Mouse (Mus musculus) layer of hippocampus, postnatal 36 days (tissue): Measurements from ENCODE around the gene Rdh16. TPM values are rescaled to one million over a fixed set of nuclear protein-coding genes. Genes with fewer than 3 reads are reported as not detected.
A peak's percentile ranks its signal among the peaks of the same experiment; 100 is the strongest.
"Not testable (repeated sequence)": the region's sequence is repeated elsewhere in the genome, so short reads cannot be mapped to it uniquely, and the experiment has no call there.

Experiments
- DNase-seq, 2 experiments: peaks; one replicate each; pipeline ENCODE4 v3.0.0; 2022
- total RNA-seq, 2 experiments: library from RNA; stranded (reverse); gene quantifications; 2 replicates each; pipeline ENCODE4 v1.2.3; 2021

Gene Rdh16
- under 1 TPM; 0.13 to 0.22 TPM for total RNA-seq

- DNase-seq, result no peak
These were observed at the start of gene Rdh16 for GRCm38 (mm10) chr10:127800891-127801290. Rdh16 (plus strand) TSS chr10:127801152.

- DNase-seq, result no peak
These were observed 49.4 kb upstream of the Rdh16 start, which contains the start of gene Gpr182 for GRCm38 (mm10) chr10:127751548-127751947. Gpr182 (minus strand) TSS chr10:127751732.

DNA sequence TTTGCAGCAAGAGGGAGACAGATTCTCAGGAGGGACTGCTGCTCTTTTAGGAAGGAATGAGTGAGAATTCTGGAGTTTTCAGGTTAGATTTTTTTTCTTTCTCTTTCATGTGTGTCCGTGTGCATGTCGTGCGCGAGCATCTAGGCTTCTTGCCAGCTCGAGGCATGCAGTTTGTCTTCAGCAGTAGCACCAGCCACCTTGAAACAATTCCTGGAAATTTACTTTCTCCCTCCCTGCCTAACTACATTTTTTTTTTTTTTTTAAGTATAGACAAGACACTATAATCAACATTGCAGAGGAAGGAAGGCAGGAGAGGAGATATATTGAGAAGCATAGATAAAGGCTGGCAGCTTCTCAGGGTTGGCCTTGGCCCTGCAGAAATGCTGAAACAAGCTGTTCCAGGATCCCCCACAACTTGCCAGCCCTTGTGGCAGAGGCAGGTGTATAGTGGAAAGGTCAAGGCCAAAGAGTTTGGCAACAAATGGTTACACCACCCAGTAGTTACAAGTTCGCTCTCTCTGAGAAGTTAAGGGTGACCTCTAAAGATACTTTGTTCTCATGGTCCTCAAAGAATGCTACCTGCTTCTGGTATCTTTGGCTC, 46.3 kb upstream of the Rdh16 start:
- DNase-seq, result no peak

DNA sequence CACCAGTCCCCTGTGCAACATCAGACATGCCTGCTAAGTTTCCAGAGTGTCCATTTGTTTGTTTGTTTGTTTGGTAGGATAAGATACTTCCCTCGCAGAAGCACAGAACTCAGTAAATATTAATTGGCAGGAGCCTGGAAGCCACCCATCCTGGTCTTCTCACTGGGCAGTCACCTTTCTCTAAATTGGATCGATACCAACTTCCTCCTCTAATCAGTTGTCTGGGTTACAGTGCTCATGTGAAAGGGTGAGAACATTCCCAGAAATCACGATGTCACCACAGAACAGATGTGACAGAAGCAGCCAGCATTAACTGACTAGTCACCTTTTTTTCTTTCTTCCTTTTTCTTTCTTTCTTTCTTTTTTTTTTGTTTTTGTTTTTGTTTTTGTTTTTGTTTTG, 45.7 kb upstream of the Rdh16 start:
- no peak for DNase-seq

DNA sequence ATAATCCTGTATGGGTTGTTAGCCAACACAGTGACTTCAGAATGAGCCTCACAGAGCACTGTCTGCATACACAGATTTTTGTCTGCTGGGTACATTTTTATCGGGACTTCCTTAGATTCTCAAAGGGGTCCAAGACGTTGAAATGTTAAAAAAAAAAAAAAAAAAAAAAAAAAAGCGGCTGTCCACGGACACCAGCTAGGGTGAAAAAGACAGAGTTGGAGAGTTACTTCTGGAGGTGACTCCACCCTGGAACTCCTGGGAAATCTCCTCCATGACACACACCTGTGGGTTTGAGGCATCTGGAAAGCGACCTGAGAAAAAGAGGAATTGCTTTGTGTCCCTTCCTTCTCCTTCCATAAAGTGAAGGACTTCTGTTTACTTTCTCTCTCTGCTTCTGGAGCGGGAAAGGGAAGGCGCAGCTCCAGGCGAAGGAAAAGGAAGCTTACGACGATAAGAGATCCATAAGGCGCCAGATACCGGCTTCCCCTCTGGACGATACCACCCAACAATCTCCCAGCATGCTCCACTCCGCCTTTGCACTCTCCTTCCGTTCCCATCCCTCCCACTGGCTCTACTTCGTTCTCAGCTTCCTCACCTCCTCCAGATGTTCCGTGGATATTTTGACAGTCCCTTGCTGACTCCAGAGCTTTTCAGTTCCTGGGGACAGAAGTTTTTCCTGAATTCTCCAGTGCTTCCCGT, 45.0 kb upstream of the Rdh16 start:
- DNase-seq, result no peak

- no peak for DNase-seq
These were observed 41.5 kb upstream of the Rdh16 start, which contains the start of the genes Rdh1 and Rdh16f1 for GRCm38 (mm10) chr10:127759181-127760110. Rdh1 (plus strand) TSS chr10:127759721. Rdh16f1 (plus strand) TSS chr10:127759787.

DNA sequence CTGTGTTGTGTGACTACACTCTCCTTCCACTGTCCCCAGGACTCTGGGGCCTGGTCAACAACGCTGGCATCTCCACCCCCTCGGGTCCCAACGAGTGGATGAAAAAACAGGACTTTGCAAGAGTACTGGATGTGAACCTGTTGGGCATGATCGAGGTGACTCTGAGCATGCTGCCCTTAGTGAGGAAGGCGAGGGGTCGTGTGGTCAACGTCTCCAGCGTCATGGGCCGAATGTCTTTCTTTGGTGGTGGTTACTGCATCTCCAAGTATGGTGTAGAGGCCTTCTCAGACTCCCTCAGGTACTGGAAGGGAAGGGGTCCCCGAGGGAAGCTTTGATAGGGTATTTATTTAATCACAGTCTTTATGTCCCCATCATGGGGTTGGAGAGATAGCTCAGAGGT, 38.0 kb upstream of the Rdh16 start:
- DNase-seq, result not testable (repeated sequence)

DNA sequence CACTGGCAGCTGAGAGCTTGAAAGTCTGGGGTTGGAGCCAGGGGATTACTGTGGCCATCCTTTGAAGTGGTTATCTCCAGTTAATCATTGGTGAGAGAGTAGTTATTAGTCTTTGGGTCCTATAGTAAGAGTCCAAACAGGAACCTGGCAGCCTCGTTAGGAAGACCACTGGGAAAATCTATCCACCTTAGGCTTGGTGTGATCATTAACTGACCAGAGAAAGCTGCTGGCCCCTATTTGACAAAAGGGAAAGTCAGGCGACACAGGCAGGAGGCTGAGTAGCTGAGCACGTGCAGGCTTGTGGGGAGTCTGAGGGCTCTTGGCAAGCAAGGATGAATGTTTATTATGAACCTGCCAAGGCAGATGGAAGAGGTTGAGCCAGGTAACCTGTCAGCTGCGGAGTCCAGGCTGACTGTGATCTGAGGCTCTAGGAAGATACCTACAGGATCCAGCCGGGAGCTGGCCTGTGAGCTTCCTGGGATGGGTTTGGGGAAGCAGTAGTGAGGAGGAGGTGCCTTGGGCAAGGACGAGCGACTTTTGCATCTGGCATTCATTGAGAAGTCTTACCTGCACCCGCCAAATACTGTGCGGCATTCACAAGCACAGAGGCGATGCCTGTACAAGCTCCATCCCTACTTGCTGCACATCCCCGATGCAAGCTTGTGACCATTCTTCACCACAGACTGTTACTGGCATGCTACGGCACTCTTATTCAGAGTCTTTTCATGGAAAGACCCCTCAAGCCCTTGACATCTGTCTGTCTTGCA, 36.9 kb upstream of the Rdh16 start:
- no peak for DNase-seq

DNA sequence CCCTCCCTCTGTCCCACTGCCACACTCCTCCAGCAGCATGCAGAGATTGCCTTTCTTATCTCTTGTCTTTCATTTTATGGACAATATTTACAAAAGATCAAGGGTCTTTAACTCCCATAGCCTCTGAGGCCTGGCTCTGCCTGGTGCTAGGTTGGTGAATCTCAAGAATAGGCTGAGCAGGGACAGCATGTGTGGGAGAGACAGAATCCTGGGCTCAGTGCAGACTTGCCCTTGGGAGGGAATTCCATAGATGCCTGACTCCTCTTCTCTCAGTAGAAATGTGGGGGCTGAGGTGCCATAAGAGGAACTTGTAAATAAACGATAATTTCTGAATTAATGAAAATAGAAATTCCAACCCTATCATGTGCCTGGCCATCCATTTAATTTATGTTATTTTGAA, 34.4 kb upstream of the Rdh16 start:
- no peak for DNase-seq

- no peak for DNase-seq
These were observed 24.9 kb upstream of the Rdh16 start, which contains the start of gene Rdh9 for GRCm38 (mm10) chr10:127776011-127776410. Rdh9 (plus strand) TSS chr10:127776386.

DNA sequence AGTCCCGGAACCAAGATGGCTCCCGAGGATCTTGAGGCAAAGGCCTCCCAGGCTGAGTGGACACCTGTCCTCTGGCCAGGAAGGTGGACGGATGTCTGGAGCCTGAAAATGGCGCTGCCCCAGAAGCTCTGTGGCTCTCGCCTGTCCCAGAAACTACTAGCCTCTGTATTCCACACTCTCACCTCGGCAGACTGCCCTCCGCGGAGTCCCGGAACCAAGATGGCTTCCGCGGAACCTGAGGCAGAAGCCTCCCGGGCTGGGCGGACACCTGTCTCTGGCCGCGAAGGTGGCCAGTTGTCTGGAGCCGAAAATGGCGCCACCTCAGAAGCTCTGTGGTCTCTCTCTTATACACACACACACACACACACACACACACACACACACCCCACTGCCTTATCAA, 18.6 kb upstream of the Rdh16 start:
- not testable (repeated sequence) for DNase-seq

DNA sequence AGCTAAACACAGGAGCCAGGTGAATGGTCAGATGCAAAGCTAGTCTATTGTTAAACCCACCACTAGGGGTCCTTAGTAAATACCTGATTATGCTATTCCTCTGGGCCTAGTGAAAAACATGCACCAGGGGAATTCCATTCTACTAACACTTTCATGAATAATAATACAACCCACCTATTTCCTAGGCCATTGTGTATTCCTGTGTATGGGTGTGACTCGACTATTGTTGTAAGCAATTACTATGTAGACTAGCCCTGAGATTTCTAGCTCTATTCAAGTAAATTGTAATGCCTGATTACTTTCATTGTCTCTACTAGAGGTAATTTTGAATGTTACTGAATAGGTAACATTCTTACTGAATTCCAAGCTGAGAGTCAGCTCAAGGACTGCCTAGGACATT, 15.5 kb upstream of the Rdh16 start:
- not testable (repeated sequence) for DNase-seq

DNA sequence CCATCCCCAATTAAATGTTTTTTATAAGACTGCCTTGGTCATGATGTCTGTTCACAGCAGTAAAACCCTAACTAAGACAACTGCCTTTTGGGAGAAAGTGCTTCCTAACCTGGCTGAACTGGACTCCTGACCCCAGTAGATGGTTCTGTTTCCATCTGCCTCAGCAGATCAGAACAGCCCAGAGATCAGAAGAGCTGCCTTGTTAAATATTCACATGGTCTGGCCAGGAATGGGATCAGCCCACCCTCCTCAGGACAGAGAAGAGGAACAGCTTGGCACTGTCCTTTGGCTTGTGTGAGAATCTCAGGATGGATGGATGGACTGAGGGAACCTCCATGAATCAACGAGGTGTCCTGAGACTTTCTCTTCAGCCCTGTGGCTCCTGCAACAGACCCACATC, 1.7 kb upstream of the Rdh16 start:
- DNase-seq, result no peak

DNA sequence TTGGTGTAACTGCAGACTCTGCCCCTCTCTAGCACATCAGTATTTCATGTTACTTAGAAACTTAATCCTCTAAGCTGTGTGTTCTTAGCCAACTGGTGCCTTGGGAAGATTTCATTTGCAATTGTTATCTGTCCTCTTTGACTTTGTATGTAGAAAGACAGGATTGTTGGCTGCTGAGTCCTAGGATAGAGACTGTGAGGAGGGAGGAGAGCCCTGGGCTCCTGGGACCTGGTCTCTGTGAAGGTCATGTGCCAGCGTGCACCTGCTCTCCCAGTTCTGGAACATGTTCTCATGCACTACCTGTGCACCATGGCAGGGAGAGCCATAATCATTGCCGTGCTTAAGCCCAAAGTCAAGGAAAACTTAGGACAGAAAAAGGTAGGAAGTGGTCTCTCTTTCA, 660 bp downstream of the Rdh16 start:
- DNase-seq, result no peak

DNA sequence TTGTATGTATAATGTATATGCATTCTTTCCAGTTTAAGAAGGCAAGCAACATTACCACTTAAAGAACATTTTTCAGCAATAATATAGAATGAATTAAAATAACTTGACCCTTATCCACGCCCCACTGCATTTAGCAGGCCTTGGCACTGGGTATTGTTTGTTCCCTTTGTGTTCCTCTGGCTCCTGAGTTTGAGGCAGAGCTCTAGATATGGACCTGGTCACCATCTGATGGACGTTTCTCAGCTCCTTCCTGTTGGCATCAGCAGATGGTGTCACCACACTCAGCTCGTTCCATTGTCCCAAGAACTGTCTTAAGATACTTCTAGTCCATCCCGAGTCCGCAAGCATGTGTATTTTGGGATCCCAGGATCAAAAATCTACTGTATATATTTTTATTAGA, 1.3 kb downstream of the Rdh16 start:
- no peak for DNase-seq

GRCm38 (mm10) chr10:127804416-127804815, 3.5 kb downstream of the Rdh16 start:
- DNase-seq, result no peak

GRCm38 (mm10) chr10:127815888-127816287, 14.9 kb downstream of the Rdh16 start:
- DNase-seq, result no peak

DNA sequence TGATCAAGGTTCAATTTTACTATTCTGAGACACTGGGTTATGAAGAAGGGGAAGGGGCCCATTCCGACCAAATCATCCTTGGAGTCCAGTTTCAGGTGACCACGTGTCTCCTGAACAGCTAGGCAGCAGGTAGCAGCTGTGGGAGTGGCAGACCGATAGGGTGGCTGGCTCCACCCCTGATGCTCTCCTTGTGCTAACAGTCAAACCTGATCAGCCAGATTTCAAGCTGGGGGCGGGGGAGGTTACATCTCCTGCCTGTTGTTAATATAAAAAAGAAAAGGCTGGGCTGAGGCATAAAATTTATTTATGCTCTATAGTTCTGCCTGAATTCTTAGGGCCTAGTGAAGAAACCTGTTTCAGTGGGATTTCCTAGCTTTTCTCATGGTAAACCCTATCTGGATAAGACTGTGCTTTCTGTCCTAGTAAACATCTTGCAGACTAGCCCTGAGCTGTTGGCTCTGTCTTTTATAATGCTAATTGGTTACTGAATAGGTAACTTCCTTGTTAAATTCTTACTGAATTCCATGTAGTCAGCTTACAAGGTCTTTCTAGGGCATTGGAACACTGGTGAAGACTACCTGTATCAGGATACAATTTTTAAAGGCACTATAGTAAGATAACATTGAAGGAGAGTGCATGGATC, 16.4 kb downstream of the Rdh16 start:
- not testable (repeated sequence) for DNase-seq

DNA sequence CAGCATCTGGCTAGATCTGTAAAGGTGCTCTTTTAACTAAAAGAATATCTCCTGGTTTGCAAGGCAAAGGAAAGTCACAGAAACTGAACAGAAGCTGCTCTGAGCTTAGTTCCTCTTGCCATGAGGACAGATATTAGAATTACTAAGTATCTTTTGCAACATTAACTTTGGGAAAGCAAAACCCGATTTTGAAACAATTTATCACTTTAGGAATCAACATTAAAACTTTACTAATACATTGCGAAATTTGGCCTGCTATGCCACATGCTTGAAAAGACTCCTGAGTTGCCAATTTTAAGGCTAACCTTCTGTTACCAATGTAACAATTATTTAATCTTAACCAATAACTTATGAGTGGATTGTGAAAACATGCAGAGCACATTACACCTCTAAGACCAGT, 20.9 kb downstream of the Rdh16 start:
- not testable (repeated sequence) for DNase-seq

DNA sequence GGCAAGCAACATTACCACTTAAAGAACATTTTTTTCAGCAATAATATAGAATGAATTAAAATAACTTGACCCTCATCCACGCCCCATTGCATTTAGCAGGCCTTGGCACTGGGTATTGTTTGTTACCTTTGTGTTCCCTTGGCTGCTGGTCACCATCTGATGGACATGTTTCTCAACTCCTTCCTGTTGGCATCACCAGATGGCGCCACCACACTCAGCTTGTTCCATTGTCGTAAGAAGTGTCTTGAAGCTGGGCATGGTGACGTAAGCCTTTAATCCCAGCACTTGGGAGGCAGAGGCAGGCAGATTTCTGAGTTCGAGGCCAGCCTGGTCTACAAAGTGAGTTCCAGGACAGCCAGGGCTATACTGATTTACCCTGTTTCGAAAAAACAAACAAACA, 24.4 kb downstream of the Rdh16 start:
- DNase-seq, result peak in 1 of 2 experiments; percentile 5

DNA sequence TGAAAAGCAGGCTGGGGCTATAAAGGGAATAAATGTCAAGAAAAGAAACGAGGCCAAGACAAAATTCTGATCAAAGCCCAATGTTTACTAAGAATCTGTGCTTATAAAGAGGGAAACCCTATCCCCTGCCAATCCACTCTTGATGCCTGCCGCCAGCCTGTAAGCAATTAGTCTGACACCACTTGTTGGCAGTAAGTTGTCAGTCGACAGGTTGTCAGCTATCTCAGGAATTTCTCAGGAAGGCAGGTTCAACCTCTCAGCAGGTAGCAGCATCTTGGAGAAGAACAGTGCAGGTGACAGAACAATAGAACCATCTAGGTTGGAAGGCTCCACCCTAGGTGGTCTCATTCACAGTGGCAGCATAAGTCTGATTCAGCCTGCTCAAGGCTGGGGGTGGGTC, 28.2 kb downstream of the Rdh16 start:
- no peak for DNase-seq

DNA sequence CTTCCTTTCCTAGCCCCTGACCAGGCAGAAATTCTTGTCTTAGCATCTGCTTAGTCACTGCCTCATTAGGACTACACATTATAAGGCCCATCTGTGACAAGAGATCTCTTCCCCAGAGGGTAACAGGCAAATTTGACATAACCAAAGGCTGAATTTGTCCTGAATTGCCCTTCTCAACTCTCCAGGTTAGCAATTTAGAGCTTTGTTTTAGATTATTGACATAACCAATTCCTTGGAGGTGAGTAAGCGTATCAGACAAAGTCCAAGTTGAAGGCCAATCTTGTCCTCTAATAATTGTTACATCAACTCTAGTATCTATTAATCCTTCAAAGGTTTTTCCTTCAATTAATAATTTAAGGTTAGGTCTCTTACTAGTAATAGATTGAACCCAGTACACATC, 33.2 kb downstream of the Rdh16 start:
- DNase-seq, result not testable (repeated sequence)
